Mouse (Mus musculus) mouse trophoblast stem cell (cell line): Measurements from ENCODE around the gene Gm7347.
"Not testable (repeated sequence)": the region's sequence is repeated elsewhere in the genome, so short reads cannot be mapped to it uniquely, and the experiment has no call there.

Source experiments
- in situ Hi-C, 2 experiments: fragments of 300-500 bp; cut with MseI, MboI; formaldehyde crosslinking; loops; 2 replicates in 1 of 2; 3 replicates in 1 of 2; pipeline ENCODE4 v1.15.1; 2025

Gm7347 gene

GRCm38 (mm10) chr5:26058481-26058880 lies at the start of gene Gm7347:
TSS of gene Gm7347 (minus strand) at chr5:26058581.
- in situ Hi-C loops, result not testable (repeated sequence)

- in situ Hi-C loops, result not testable (repeated sequence)
Observed at GRCm38 (mm10) chr5:26105262-26105661, 46.9 kb upstream of the Gm7347 start, which contains the start of gene 5031410I06Rik. TSS of gene 5031410I06Rik (minus strand) at chr5:26105362.

- in situ Hi-C loops, result not testable (repeated sequence)
Observed at GRCm38 (mm10) chr5:26089191-26089590, 30.8 kb upstream of the Gm7347 start, which contains the start of gene Gm10471. TSS of gene Gm10471 (minus strand) at chr5:26089291.

GRCm38 (mm10) chr5:26079023-26079422 lies 20.6 kb upstream of the Gm7347 start:
- in situ Hi-C loops, result not testable (repeated sequence)

- in situ Hi-C loops, result no loop called here
Observed at GRCm38 (mm10) chr5:26070716-26071115, 12.3 kb upstream of the Gm7347 start.

GRCm38 (mm10) chr5:26039458-26039857 lies 18.9 kb downstream of the Gm7347 start, which contains the start of gene Speer4a:
TSS of gene Speer4a (minus strand) at chr5:26039558.
- in situ Hi-C loops, result not testable (repeated sequence)

GRCm38 (mm10) chr5:26022816-26023215 lies 35.6 kb downstream of the Gm7347 start, which contains the start of gene Gm5862:
TSS of gene Gm5862 (minus strand) at chr5:26022916.
- in situ Hi-C loops, result not testable (repeated sequence)

- in situ Hi-C loops, result not testable (repeated sequence)
Observed at GRCm38 (mm10) chr5:26007697-26008096, 50.7 kb downstream of the Gm7347 start.

GRCm38 (mm10) chr5:26006937-26007695 lies 51.3 kb downstream of the Gm7347 start:
- in situ Hi-C loops, result not testable (repeated sequence)

GRCm38 (mm10) chr5:26004698-26005097 lies 53.7 kb downstream of the Gm7347 start, which contains the start of gene Gm1979:
TSS of gene Gm1979 (minus strand) at chr5:26004798.
- in situ Hi-C loops, result not testable (repeated sequence)
